Mouse (Mus musculus): Measurements from ENCODE around the gene Psenen. TPM values are rescaled to one million over a fixed set of nuclear protein-coding genes. Genes with fewer than 3 reads are reported as not detected.

Psenen gene
- polyA plus RNA-seq, 1 experiment from 2014 or later = 119 TPM

GRCm38 (mm10) chr7:30522871-30523270 lies 40.6 kb downstream of the Psenen start:
- ATAC-seq (replicated peaks; ENCODE audit: low FRiP score, low TSS enrichment, low read depth) (no peak), DNase-seq (ENCODE audit: low spot score) (no peak)
- Histone ChIP-seq H3K4me3 (ENCODE audit: low read depth, low read length) (no peak overlapping the region), H3K27me3 (replicated peaks; ENCODE audit: control insufficient read depth, insufficient read depth, low read length) (no peaks in the 10 kb centered on the region), H3K4me1 (replicated peaks; ENCODE audit: control insufficient read depth, insufficient read depth, low read length) (peaks cover 11% of the 10 kb centered on the region), H3K27ac (ENCODE audit: low read depth) (no peak overlapping the region), H3K4me2 (ENCODE audit: low read length) (no peak overlapping the region), H3K9me3 (ENCODE audit: control insufficient read depth, low read length) (no peaks in the 10 kb centered on the region), H3K36me3 (ENCODE audit: control insufficient read depth, insufficient read depth, low read length) (peaks cover 28% of the 10 kb centered on the region), H3K9ac (ENCODE audit: low read length) (no peak overlapping the region)
- 86% methylated on average over 10 of the region's 10 CpGs for WGBS

GRCm38 (mm10) chr7:30520856-30521255 lies 42.6 kb downstream of the Psenen start:
- Histone ChIP-seq H3K36me3 (ENCODE audit: control insufficient read depth, insufficient read depth, low read length) (peaks cover 27% of the 10 kb centered on the region), H3K4me1 (replicated peaks; ENCODE audit: control insufficient read depth, insufficient read depth, low read length) (peaks cover under 1% of the 10 kb centered on the region; the same call in 1 of the 2 replicates), H3K4me2 (ENCODE audit: low read length) (no peak overlapping the region), H3K27me3 (replicated peaks; ENCODE audit: control insufficient read depth, insufficient read depth, low read length) (no peaks in the 10 kb centered on the region), H3K4me3 (ENCODE audit: low read depth, low read length) (no peak overlapping the region), H3K27ac (ENCODE audit: low read depth) (no peak overlapping the region), H3K9ac (ENCODE audit: low read length) (no peak overlapping the region), H3K9me3 (ENCODE audit: control insufficient read depth, low read length) (no peaks in the 10 kb centered on the region)
- ATAC-seq (replicated peaks; ENCODE audit: low FRiP score, low TSS enrichment, low read depth) = no peak
- 87% methylated on average over 5 of the region's 5 CpGs for WGBS
- no peak for DNase-seq (ENCODE audit: low spot score)

- no peak for ATAC-seq (replicated peaks; ENCODE audit: low FRiP score, low TSS enrichment, low read depth)
- DNase-seq (ENCODE audit: low spot score) = no peak
- 72% methylated on average over 4 of the region's 4 CpGs for WGBS
- Histone ChIP-seq H3K9ac (ENCODE audit: low read length) (no peak overlapping the region), H3K9me3 (ENCODE audit: control insufficient read depth, low read length) (no peaks in the 10 kb centered on the region), H3K36me3 (ENCODE audit: control insufficient read depth, insufficient read depth, low read length) (peaks cover 22% of the 10 kb centered on the region), H3K4me3 (ENCODE audit: low read depth, low read length) (no peak overlapping the region), H3K27ac (ENCODE audit: low read depth) (no peak overlapping the region), H3K27me3 (replicated peaks; ENCODE audit: control insufficient read depth, insufficient read depth, low read length) (no peaks in the 10 kb centered on the region), H3K4me1 (replicated peaks; ENCODE audit: control insufficient read depth, insufficient read depth, low read length) (no peaks in the 10 kb centered on the region), H3K4me2 (ENCODE audit: low read length) (no peak overlapping the region)
These were observed 43.0 kb downstream of the Psenen start for GRCm38 (mm10) chr7:30520396-30520795.

GRCm38 (mm10) chr7:30518325-30518724 lies 45.1 kb downstream of the Psenen start:
- no peak overlapping the region for H3K27ac ChIP-seq (ENCODE audit: low read depth)
- peaks cover 4% of the 10 kb centered on the region for H3K36me3 ChIP-seq (ENCODE audit: control insufficient read depth, insufficient read depth, low read length)
- 36% methylated on average over 8 of the region's 8 CpGs for WGBS
- no peak overlapping the region for H3K4me2 ChIP-seq (ENCODE audit: low read length)
- DNase-seq (ENCODE audit: low spot score) = no peak
- H3K4me3 ChIP-seq (ENCODE audit: low read depth, low read length) = no peak overlapping the region
- no peak overlapping the region for H3K9ac ChIP-seq (ENCODE audit: low read length)
- H3K27me3 ChIP-seq (replicated peaks; ENCODE audit: control insufficient read depth, insufficient read depth, low read length) = no peaks in the 10 kb centered on the region
- no peaks in the 10 kb centered on the region for H3K4me1 ChIP-seq (replicated peaks; ENCODE audit: control insufficient read depth, insufficient read depth, low read length)
- no peaks in the 10 kb centered on the region for H3K9me3 ChIP-seq (ENCODE audit: control insufficient read depth, low read length)
- no peak for ATAC-seq (replicated peaks; ENCODE audit: low FRiP score, low TSS enrichment, low read depth)

GRCm38 (mm10) chr7:30515003-30515760 lies 48.2 kb downstream of the Psenen start:
- Histone ChIP-seq H3K4me2 (ENCODE audit: low read length) (no peak overlapping the region), H3K4me1 (replicated peaks; ENCODE audit: control insufficient read depth, insufficient read depth, low read length) (no peaks in the 10 kb centered on the region), H3K4me3 (ENCODE audit: low read depth, low read length) (no peak overlapping the region), H3K36me3 (ENCODE audit: control insufficient read depth, insufficient read depth, low read length) (no peaks in the 10 kb centered on the region), H3K9me3 (ENCODE audit: control insufficient read depth, low read length) (no peaks in the 10 kb centered on the region), H3K27ac (ENCODE audit: low read depth) (no peak overlapping the region), H3K9ac (ENCODE audit: low read length) (no peak overlapping the region), H3K27me3 (replicated peaks; ENCODE audit: control insufficient read depth, insufficient read depth, low read length) (no peaks in the 10 kb centered on the region)
- no peak for DNase-seq (ENCODE audit: low spot score)
- 58% methylated on average over 24 of the region's 24 CpGs for WGBS
- no peak for ATAC-seq (replicated peaks; ENCODE audit: low FRiP score, low TSS enrichment, low read depth)

Small RNAs within 50 kb of the gene (microRNA-seq; reads per million reads assigned to microRNA genes)
- gene Gm38670 (1.9 reads per million, percentile 21 among the genes with 10 or more reads in this experiment), gene Mir3569 (not detected)

Other genes with a start within 250 kb of the Psenen start
- 52.2 and 60.5 TPM in 2 replicates for gene Syne4, start 248.8 kb downstream of the Psenen start, polyA plus RNA-seq (2014; fragmentation: Nextera tagmentation; extraction: Ambion mirVana)
- gene E130208F15Rik, start 241.9 kb downstream of the Psenen start, polyA plus RNA-seq (2014; fragmentation: Nextera tagmentation; extraction: Ambion mirVana) = not detected in 2 replicates
- 16.3 and 17.2 TPM in 2 replicates for gene Sdhaf1, start 239.7 kb downstream of the Psenen start, polyA plus RNA-seq (2014; fragmentation: Nextera tagmentation; extraction: Ambion mirVana)
- 4.4 and 4.5 TPM in 2 replicates for gene Lrfn3, start 200.9 kb downstream of the Psenen start, polyA plus RNA-seq (2014; fragmentation: Nextera tagmentation; extraction: Ambion mirVana)
- 53.7 and 54.7 TPM in 2 replicates for gene Tyrobp, start 149.9 kb downstream of the Psenen start, polyA plus RNA-seq (2014; fragmentation: Nextera tagmentation; extraction: Ambion mirVana)
- gene Hcst, start 143.8 kb downstream of the Psenen start, polyA plus RNA-seq (2014; fragmentation: Nextera tagmentation; extraction: Ambion mirVana) = 1.6 and 2.1 TPM in 2 replicates
- 2.3 and 3.2 TPM in 2 replicates for gene Nfkbid, start 141.9 kb downstream of the Psenen start, polyA plus RNA-seq (2014; fragmentation: Nextera tagmentation; extraction: Ambion mirVana)
- gene Aplp1, start 118.1 kb downstream of the Psenen start, polyA plus RNA-seq (2014; fragmentation: Nextera tagmentation; extraction: Ambion mirVana) = 37.9 and 43.0 TPM in 2 replicates
- 0.13 and 2.9 TPM in 2 replicates for gene Kirrel2, start 105.9 kb downstream of the Psenen start, polyA plus RNA-seq (2014; fragmentation: Nextera tagmentation; extraction: Ambion mirVana)
- 0.15 and 1.3 TPM in 2 replicates for gene Nphs1, start 105.3 kb downstream of the Psenen start, polyA plus RNA-seq (2014; fragmentation: Nextera tagmentation; extraction: Ambion mirVana)
- gene Prodh2, start 70.0 kb downstream of the Psenen start, polyA plus RNA-seq (2014; fragmentation: Nextera tagmentation; extraction: Ambion mirVana) = 1.3 TPM in 2 replicates
- gene Arhgap33, start 28.6 kb downstream of the Psenen start, polyA plus RNA-seq (2014; fragmentation: Nextera tagmentation; extraction: Ambion mirVana) = 10.7 and 11.9 TPM in 2 replicates
- 45.0 and 48.5 TPM in 2 replicates for gene Hspb6, start 11.4 kb downstream of the Psenen start, polyA plus RNA-seq (2014; fragmentation: Nextera tagmentation; extraction: Ambion mirVana)
- gene Proser3, start 11.3 kb downstream of the Psenen start, polyA plus RNA-seq (2014; fragmentation: Nextera tagmentation; extraction: Ambion mirVana) = 15.2 and 15.7 TPM in 2 replicates
- gene Lin37, start 3.8 kb downstream of the Psenen start, polyA plus RNA-seq (2014; fragmentation: Nextera tagmentation; extraction: Ambion mirVana) = 36.9 and 38.5 TPM in 2 replicates
- gene U2af1l4, start 326 bp downstream of the Psenen start, polyA plus RNA-seq (2014; fragmentation: Nextera tagmentation; extraction: Ambion mirVana) = 92.3 and 94.5 TPM in 2 replicates
- gene Gm49396, start 283 bp downstream of the Psenen start, polyA plus RNA-seq (2014; fragmentation: Nextera tagmentation; extraction: Ambion mirVana) = 7.7 and 9.1 TPM in 2 replicates
- gene Igflr1, start 1.8 kb upstream of the Psenen start, polyA plus RNA-seq (2014; fragmentation: Nextera tagmentation; extraction: Ambion mirVana) = 3.3 and 3.5 TPM in 2 replicates
- 12.8 and 13.0 TPM in 2 replicates for gene Kmt2b, start 25.1 kb upstream of the Psenen start, polyA plus RNA-seq (2014; fragmentation: Nextera tagmentation; extraction: Ambion mirVana)
- 0.81 and 0.83 TPM in 2 replicates for gene Zbtb32, start 35.3 kb upstream of the Psenen start, polyA plus RNA-seq (2014; fragmentation: Nextera tagmentation; extraction: Ambion mirVana)
- gene Upk1a, start 49.2 kb upstream of the Psenen start, polyA plus RNA-seq (2014; fragmentation: Nextera tagmentation; extraction: Ambion mirVana) = 12.1 and 15.3 TPM in 2 replicates
- gene Cox6b1, start 62.5 kb upstream of the Psenen start, polyA plus RNA-seq (2014; fragmentation: Nextera tagmentation; extraction: Ambion mirVana) = 1,084 and 1,229 TPM in 2 replicates
- not detected in 2 replicates for gene Etv2, start 72.2 kb upstream of the Psenen start, polyA plus RNA-seq (2014; fragmentation: Nextera tagmentation; extraction: Ambion mirVana)
- 96.4 and 101 TPM in 2 replicates for gene Rbm42, start 86.7 kb upstream of the Psenen start, polyA plus RNA-seq (2014; fragmentation: Nextera tagmentation; extraction: Ambion mirVana)
- gene Haus5, start 101.4 kb upstream of the Psenen start, polyA plus RNA-seq (2014; fragmentation: Nextera tagmentation; extraction: Ambion mirVana) = 48.7 and 49.5 TPM in 2 replicates
- not detected in 2 replicates for gene Pmis2, start 108.0 kb upstream of the Psenen start, polyA plus RNA-seq (2014; fragmentation: Nextera tagmentation; extraction: Ambion mirVana)
- gene 2200002J24Rik, start 135.3 kb upstream of the Psenen start, polyA plus RNA-seq (2014; fragmentation: Nextera tagmentation; extraction: Ambion mirVana) = 1.4 TPM in 2 replicates
- 1.0 and 2.2 TPM in 2 replicates for gene Atp4a, start 148.6 kb upstream of the Psenen start, polyA plus RNA-seq (2014; fragmentation: Nextera tagmentation; extraction: Ambion mirVana)
- gene Tmem147, start 165.9 kb upstream of the Psenen start, polyA plus RNA-seq (2014; fragmentation: Nextera tagmentation; extraction: Ambion mirVana) = 213 and 238 TPM in 2 replicates
- gene Gapdhs, start 180.1 kb upstream of the Psenen start, polyA plus RNA-seq (2014; fragmentation: Nextera tagmentation; extraction: Ambion mirVana) = 0.51 TPM in 1 of 2 replicates, not detected in the other
- gene Sbsn, start 187.8 kb upstream of the Psenen start, polyA plus RNA-seq (2014; fragmentation: Nextera tagmentation; extraction: Ambion mirVana) = 1.5 and 2.7 TPM in 2 replicates
- gene Dmkn, start 200.1 kb upstream of the Psenen start, polyA plus RNA-seq (2014; fragmentation: Nextera tagmentation; extraction: Ambion mirVana) = 0.61 and 1.3 TPM in 2 replicates
- 0.80 and 0.86 TPM in 2 replicates for gene Krtdap, start 224.3 kb upstream of the Psenen start, polyA plus RNA-seq (2014; fragmentation: Nextera tagmentation; extraction: Ambion mirVana)

Measured in intestine, embryonic 14.5 days (tissue).